Mouse (Mus musculus): Measurements from ENCODE around the gene Zfp1.

GRCm38 (mm10) chr8:111630105-111630521 lies 13.1 kb upstream of the Zfp1 start, which contains the start of gene Ldhd:
- TF ChIP-seq CTCF (IDR thresholded peaks at IDR 0.05; ENCODE audit: borderline replicate concordance, control insufficient read depth, extremely low read depth, insufficient read depth, low read length, poor library complexity), result no peak
- no peak for TF ChIP-seq POLR2A (IDR thresholded peaks at IDR 0.05; ENCODE audit: control insufficient read depth, extremely low read depth, insufficient read depth, low read length, poor library complexity)
